Mouse (Mus musculus) neural tube, embryonic 15.5 days (tissue): ENCODE results near the gene Ror2. TPM values are rescaled to one million over a fixed set of nuclear protein-coding genes. Genes with fewer than 3 reads are reported as not detected.

ENCODE experiments used
- ATAC-seq: fragments of 200-750 bp; cut with Nextera tagmentation; 2 replicates; pipeline ENCODE4 v1.8.0; 2017; ENCODE audit warnings: mild to moderate bottlenecking, moderate TSS enrichment, moderate library complexity; ENCODE audit not compliant: low FRiP score
- H3K27ac ChIP-seq: fragments of 300-500 bp; sonication (generic); replicated peaks from 2 replicates; pipeline ENCODE4 v1.5.1; 2015; ENCODE audit warnings: mild to moderate bottlenecking, inconsistent platforms
- H3K27me3 ChIP-seq: fragments of 300-500 bp; sonication (generic); replicated peaks from 2 replicates; pipeline ENCODE4 v1.6.1; 2015; ENCODE audit warnings: inconsistent platforms
- H3K36me3 ChIP-seq: fragments of 300-500 bp; sonication (generic); 2 replicates; pipeline ENCODE4 v1.6.1; 2015; ENCODE audit warnings: inconsistent platforms
- H3K4me1 ChIP-seq: fragments of 300-500 bp; sonication (generic); 2 replicates; pipeline ENCODE4 v1.6.1; 2015; ENCODE audit warnings: inconsistent platforms
- H3K4me2 ChIP-seq: fragments of 300-500 bp; sonication (generic); 2 replicates; pipeline ENCODE4 v1.6.1; 2015; ENCODE audit warnings: inconsistent platforms, mild to moderate bottlenecking, moderate library complexity
- H3K4me3 ChIP-seq: fragments of 300-500 bp; sonication (generic); replicated peaks from 2 replicates; pipeline ENCODE4 v1.5.1; 2015; ENCODE audit warnings: mild to moderate bottlenecking, inconsistent platforms
- H3K9ac ChIP-seq: fragments of 300-500 bp; sonication (generic); replicated peaks from 2 replicates; pipeline ENCODE4 v1.6.1; 2015; ENCODE audit warnings: mild to moderate bottlenecking, inconsistent platforms
- H3K9me3 ChIP-seq: fragments of 300-500 bp; sonication (generic); replicated peaks from 2 replicates; pipeline ENCODE4 v1.6.1; 2016; ENCODE audit warnings: inconsistent platforms
- WGBS: fragments of 180-500 bp; shearing (Covaris S2); methylation state at CpG from one replicate; pipeline ENCODE4 v1.1.7; 2015; ENCODE audit warnings: mixed read lengths; 5-methylcytosine and 5-hydroxymethylcytosine counted together
- polyA plus RNA-seq: library from polyadenylated mRNA; unstranded; fragments of >200 nt; fragmentation: Nextera tagmentation; extraction: Ambion mirVana; gene quantifications from 2 replicates; pipeline ENCODE4 v1.2.1, GENCODE M21; 2015

Gene Ror2
- polyA plus RNA-seq, 1 experiment from 2014 or later, result 3.4 TPM

GRCm38 (mm10) chr13:53205128-53205911 is 80.6 kb downstream of the Ror2 start:
- 58% methylated on average over 17 of the region's 17 CpGs for WGBS
- H3K4me1 ChIP-seq, result peaks cover 23% of the 10 kb centered on the region
- H3K4me3 ChIP-seq, result no peak overlapping the region

GRCm38 (mm10) chr13:53202439-53202830 is 83.5 kb downstream of the Ror2 start:
- no peaks in the 10 kb centered on the region for H3K36me3 ChIP-seq
- H3K9me3 ChIP-seq, result no peaks in the 10 kb centered on the region
- H3K27me3 ChIP-seq, result 0 out of 2 replicates have a peak, but pooled peaks cover 6% of the 10 kb centered on the region
- ATAC-seq, result no peak
- H3K4me2 ChIP-seq, result peak overlapping the region; percentile 7; the same call in 1 of the 2 replicates
- 56% methylated on average over 5 of the region's 5 CpGs for WGBS
- H3K4me3 ChIP-seq, result no peak overlapping the region
- no peak overlapping the region for H3K9ac ChIP-seq
- H3K4me1 ChIP-seq, result peaks cover 26% of the 10 kb centered on the region
- H3K27ac ChIP-seq, result peak overlapping the region; percentile 70

More at GRCm38 (mm10) chr13:53205128-53205911, 80.6 kb downstream of the Ror2 start:
- Histone ChIP-seq H3K36me3 (no peaks in the 10 kb centered on the region), H3K4me2 (no peak overlapping the region), H3K9ac (no peak overlapping the region), H3K9me3 (no peaks in the 10 kb centered on the region), H3K27me3 (0 out of 2 replicates have a peak, but pooled peaks cover 4% of the 10 kb centered on the region), H3K27ac (no peak overlapping the region)
- no peak for ATAC-seq

DNA sequence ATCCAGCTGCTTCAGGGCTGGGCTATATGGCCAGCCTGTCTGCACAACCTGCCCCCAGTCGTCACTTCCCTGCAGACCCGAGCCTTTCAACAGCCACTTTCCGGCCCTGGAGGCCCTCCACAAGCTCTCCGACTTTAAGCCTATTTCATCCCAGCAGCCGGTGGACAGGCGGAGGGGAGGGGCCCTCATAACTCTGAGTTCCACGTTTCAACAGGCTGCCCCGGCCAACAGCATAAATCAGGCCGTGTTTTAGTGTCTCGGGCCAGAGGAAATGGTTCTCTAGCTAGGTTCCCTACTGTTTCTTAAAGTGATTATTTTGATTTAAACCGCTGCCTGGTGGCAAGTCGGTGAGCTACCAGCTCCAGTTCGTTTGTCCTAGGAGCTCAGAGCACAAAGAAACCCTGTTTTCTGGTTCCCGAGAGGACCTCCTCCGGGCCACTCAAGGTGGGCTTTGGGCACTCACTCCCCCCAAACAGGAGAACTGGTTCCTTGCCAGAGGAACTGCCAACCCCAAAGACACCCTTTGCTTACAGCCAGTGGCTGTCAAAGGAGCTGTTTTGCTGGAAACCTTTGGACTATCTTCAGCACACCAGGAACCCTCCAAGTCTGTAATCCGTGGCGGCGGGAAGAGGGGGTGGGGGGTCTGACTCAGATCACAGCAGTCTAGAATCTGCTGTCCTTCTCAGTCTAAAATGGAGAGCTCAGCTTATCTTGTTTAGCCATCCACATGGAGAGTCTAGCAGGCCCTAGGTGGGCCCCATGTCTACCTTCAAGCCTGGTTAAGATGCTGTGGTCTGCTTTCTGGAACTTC is 84.1 kb downstream of the Ror2 start:
- 0 out of 2 replicates have a peak, but pooled peaks cover 6% of the 10 kb centered on the region for H3K27me3 ChIP-seq
- H3K4me3 ChIP-seq, result no peak overlapping the region
- H3K27ac ChIP-seq, result peak overlapping the region; percentile 70
- no peak overlapping the region for H3K9ac ChIP-seq
- ATAC-seq, result peak; percentile 80
- no peaks in the 10 kb centered on the region for H3K9me3 ChIP-seq
- no peaks in the 10 kb centered on the region for H3K36me3 ChIP-seq
- H3K4me2 ChIP-seq, result peak overlapping the region; percentile 7
- 3% methylated on average over 18 of the region's 18 CpGs for WGBS
- H3K4me1 ChIP-seq, result peaks cover 31% of the 10 kb centered on the region

DNA sequence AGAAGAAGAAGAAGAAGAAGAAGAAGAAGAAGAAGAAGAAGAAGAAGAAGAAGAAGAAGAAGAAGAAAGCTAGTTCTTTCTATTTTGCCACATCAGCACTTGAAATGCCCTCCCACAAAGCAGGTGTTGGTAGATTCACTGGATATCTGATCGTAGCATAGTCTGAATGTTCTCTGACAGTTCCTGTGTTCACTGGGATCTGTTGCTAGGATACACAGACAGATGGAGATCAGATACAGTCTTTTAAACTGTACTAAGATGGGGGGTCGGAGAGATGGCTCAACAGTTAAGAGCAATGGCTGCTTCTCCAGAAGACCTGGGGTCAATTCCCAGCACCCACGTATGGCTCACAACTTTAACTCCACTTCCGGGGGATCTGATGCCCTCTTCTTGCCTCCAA is 85.8 kb downstream of the Ror2 start:
- 63% methylated on average over 4 of the region's 4 CpGs for WGBS
- H3K4me3 ChIP-seq, result no peak overlapping the region
- H3K36me3 ChIP-seq, result no peaks in the 10 kb centered on the region
- H3K9me3 ChIP-seq, result no peaks in the 10 kb centered on the region
- H3K9ac ChIP-seq, result no peak overlapping the region
- no peak for ATAC-seq
- H3K4me1 ChIP-seq, result peaks cover 36% of the 10 kb centered on the region
- H3K27me3 ChIP-seq, result 0 out of 2 replicates have a peak, but pooled peaks cover 9% of the 10 kb centered on the region
- H3K27ac ChIP-seq, result no peak overlapping the region
- no peak overlapping the region for H3K4me2 ChIP-seq

DNA sequence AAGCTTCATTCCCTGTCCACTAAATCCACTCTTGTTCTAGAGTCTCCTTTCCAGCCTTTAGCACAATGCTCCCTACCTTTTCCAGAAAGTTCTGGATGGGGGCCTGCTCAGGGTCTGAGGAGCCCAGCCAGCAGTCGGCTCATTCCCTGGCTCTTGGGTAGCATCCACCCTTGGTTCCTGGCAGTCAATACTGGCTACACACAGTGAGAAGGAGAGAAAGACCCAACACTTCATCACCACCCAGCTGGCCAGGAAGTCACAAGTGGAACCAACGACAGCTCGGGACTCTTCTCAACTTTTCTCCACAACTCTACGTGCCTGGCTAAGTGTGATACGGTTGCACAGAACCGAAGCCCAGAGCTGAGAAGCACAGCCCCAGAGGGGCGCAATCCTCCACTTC is 86.7 kb downstream of the Ror2 start:
- WGBS, result 93% methylated on average over 7 of the region's 7 CpGs
- H3K4me2 ChIP-seq, result no peak overlapping the region
- no peaks in the 10 kb centered on the region for H3K9me3 ChIP-seq
- H3K9ac ChIP-seq, result no peak overlapping the region
- no peak overlapping the region for H3K27ac ChIP-seq
- H3K36me3 ChIP-seq, result no peaks in the 10 kb centered on the region
- H3K4me3 ChIP-seq, result no peak overlapping the region
- peaks cover 42% of the 10 kb centered on the region for H3K4me1 ChIP-seq
- no peak for ATAC-seq
- H3K27me3 ChIP-seq, result 0 out of 2 replicates have a peak, but pooled peaks cover 10% of the 10 kb centered on the region

DNA sequence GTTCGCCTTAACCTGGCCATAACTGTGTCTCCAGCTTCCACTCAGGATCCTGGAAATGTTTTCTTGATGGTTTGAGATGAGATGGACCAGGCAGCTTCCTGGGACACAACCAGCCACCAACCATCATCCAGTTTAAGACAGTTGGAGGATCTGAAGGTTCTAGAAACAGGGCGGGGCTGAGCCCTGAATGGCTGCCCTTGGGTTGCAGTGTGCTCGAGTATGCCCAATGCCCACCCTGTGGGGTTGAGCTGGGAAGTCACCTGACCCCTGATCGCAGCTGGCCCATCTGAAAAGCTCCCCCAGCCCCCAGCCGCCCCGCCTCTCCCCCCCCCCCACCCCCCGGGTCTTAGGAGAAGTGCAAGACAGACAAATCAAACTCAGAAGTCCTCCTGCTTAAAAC is 89.2 kb downstream of the Ror2 start:
- 65% methylated on average over 7 of the region's 7 CpGs for WGBS
- no peak overlapping the region for H3K27ac ChIP-seq
- H3K4me3 ChIP-seq, result no peak overlapping the region
- H3K27me3 ChIP-seq, result 0 out of 2 replicates have a peak, but pooled peaks cover 6% of the 10 kb centered on the region
- no peak overlapping the region for H3K9ac ChIP-seq
- H3K36me3 ChIP-seq, result no peaks in the 10 kb centered on the region
- peaks cover 40% of the 10 kb centered on the region for H3K4me1 ChIP-seq
- H3K9me3 ChIP-seq, result no peaks in the 10 kb centered on the region
- H3K4me2 ChIP-seq, result no peak overlapping the region
- ATAC-seq, result no peak

DNA sequence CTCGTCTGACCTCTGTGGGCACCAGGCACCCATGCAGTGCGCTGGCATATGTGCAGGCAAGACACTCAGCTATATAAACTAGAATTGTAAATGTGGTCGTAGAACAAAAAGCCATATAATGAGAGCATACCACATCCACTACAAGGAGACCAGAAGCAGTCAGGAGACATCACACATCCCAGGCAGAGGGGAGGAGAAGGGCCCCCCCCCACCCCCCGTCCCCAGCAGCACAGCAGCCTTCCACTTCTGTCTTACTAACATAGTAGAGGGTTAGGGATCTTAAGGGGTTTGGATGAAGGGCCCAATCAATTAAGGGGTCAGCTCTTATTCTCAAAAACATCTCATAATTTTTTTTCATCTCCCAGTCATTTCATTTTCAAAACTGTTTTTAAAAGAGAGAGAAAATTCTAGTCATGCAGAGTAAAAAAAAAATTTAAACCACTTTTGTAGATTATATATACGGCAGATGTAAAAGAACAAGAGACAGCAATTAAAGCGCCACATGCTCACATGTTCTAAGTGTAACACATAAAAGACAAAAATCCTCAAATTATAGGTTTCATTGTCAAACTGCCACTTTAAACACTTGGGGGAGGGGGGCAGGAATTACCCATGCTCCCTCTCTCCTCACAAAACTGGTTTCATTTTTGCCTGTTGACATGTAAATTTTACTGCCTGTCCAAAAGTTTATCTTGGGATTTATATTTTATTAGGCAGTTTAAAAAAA is 89.8 kb downstream of the Ror2 start:
- Histone ChIP-seq H3K4me2 (no peak overlapping the region), H3K27me3 (0 out of 2 replicates have a peak, but pooled peaks cover 6% of the 10 kb centered on the region), H3K27ac (no peak overlapping the region), H3K4me3 (no peak overlapping the region), H3K9me3 (no peaks in the 10 kb centered on the region), H3K36me3 (no peaks in the 10 kb centered on the region), H3K4me1 (peaks cover 35% of the 10 kb centered on the region), H3K9ac (no peak overlapping the region)
- 74% methylated on average over 6 of the region's 6 CpGs for WGBS
- ATAC-seq, result no peak

DNA sequence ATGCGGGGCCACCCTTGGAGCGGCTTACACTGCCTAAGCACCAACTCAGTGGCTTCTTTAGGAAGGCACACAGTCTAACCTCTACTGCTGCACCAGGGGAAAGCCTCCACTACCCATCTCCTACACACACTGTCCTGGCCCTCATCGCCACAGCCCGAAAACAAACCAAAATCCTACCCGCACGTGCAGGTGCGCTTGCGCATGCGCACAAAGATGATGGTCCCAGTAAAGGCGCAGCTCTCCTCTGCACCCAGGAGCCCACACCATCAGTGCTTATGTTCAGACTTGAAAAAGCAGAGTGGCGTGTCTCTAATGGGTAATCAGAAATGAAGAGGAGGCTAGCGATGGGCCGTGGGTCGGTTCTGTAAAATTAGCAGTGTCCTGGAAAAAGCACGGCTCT is 91.6 kb downstream of the Ror2 start:
- H3K36me3 ChIP-seq, result no peaks in the 10 kb centered on the region
- H3K4me2 ChIP-seq, result no peak overlapping the region
- H3K9me3 ChIP-seq, result no peaks in the 10 kb centered on the region
- no peak overlapping the region for H3K27ac ChIP-seq
- 85% methylated on average over 15 of the region's 15 CpGs for WGBS
- no peak for ATAC-seq
- 0 out of 2 replicates have a peak, but pooled peaks cover 3% of the 10 kb centered on the region for H3K27me3 ChIP-seq
- H3K9ac ChIP-seq, result no peak overlapping the region
- peaks cover 30% of the 10 kb centered on the region for H3K4me1 ChIP-seq
- no peak overlapping the region for H3K4me3 ChIP-seq

- no peaks in the 10 kb centered on the region for H3K36me3 ChIP-seq
- H3K27ac ChIP-seq, result no peak overlapping the region
- H3K27me3 ChIP-seq, result 0 out of 2 replicates have a peak, but pooled peaks cover 3% of the 10 kb centered on the region
- H3K9me3 ChIP-seq, result no peaks in the 10 kb centered on the region
- no peak overlapping the region for H3K4me3 ChIP-seq
- no peak overlapping the region for H3K4me2 ChIP-seq
- no peak for ATAC-seq
- peaks cover 30% of the 10 kb centered on the region for H3K4me1 ChIP-seq
- H3K9ac ChIP-seq, result no peak overlapping the region
- WGBS, result 20% methylated on average over 6 of the region's 6 CpGs
Measured at GRCm38 (mm10) chr13:53193713-53194112, 92.2 kb downstream of the Ror2 start.

DNA sequence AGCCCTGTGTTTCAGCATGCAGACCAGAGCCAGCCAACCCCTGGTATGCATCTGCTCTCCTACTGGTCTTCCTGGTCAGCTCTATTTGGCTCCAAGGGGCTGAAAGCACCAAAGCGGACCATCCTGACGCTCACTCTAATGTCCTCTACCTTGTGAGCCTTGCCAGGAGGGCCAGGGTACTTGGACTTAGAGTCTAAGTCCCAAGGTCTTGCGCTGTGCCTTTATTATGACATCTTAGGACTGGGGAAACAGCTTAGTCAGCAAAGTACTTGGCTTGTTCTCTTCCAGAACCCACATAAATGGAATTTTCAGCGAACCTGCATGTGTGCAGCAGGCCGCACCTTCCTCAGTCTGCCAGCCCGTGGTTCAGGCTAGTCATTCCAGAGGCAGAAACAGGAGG is 93.6 kb downstream of the Ror2 start:
- 91% methylated on average over 6 of the region's 6 CpGs for WGBS
- no peak for ATAC-seq
- Histone ChIP-seq H3K4me2 (no peak overlapping the region), H3K27me3 (0 out of 2 replicates have a peak, but pooled peaks cover 3% of the 10 kb centered on the region), H3K36me3 (no peaks in the 10 kb centered on the region), H3K27ac (no peak overlapping the region), H3K4me1 (peaks cover 26% of the 10 kb centered on the region), H3K4me3 (no peak overlapping the region), H3K9ac (no peak overlapping the region), H3K9me3 (no peaks in the 10 kb centered on the region)

DNA sequence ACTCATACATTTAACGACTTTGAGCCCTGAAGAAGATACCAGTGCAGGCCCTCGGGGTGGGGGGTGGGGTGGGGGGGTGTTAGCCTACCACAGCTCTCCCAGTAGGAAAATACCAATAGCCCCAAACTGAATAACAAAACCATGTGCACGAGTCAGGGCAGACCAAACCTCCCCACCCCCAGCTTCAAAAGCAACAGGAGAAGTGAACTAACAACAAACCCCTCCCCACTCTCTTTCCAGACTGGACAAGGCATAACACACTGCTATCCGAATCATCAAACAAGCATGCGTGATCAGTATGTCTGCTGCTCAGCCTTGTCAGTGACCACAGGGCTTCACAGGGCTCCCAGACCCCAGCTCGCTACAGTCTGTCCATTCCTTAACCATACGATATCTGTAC is 94.3 kb downstream of the Ror2 start:
- H3K9ac ChIP-seq, result no peak overlapping the region
- H3K27ac ChIP-seq, result no peak overlapping the region
- ATAC-seq, result no peak
- no peak overlapping the region for H3K4me3 ChIP-seq
- 74% methylated on average over 7 of the region's 7 CpGs for WGBS
- peaks cover 21% of the 10 kb centered on the region for H3K4me1 ChIP-seq
- 0 out of 2 replicates have a peak, but pooled peaks cover 3% of the 10 kb centered on the region for H3K27me3 ChIP-seq
- no peak overlapping the region for H3K4me2 ChIP-seq
- H3K9me3 ChIP-seq, result no peaks in the 10 kb centered on the region
- no peaks in the 10 kb centered on the region for H3K36me3 ChIP-seq
